Mouse (Mus musculus): ENCODE results near the gene Ntrk3.

DNA sequence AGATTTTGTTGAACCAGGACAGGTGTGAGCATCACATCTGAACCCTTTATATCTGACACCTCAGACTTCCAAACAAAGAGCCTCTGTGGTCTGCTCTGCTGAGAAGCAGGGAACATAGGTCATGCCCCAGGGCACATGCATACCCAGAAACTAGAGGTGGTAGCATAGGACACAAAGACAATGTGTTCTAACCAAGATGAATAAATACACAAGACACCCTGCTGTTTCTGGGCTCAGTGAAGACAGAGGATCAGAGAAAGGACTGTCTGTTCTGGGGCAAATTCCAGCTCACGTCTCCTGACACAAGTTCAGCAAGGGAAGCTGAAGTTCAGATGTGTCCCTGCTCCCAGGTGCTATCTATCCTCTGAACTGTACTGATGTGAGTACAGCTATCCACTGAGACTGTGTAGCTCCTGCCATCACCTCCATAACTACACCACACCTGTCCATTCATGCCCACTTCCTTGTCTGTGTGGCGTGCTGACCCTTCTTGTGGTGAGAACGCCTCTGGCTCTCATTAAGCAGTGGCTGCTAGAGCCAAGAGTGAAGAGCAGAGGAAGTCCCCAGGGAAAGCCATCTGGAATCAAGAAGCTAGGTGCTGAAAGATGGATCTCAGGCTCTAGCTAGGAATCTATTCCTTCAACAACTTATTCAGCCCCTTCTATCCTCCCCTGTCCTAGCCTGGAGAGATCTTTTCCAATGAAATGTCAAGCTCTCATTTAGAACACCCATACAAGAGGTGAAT, 468.1 kb downstream of the Ntrk3 start:
- no peak for TF ChIP-seq CTCF (IDR thresholded peaks at IDR 0.05; ENCODE audit: extremely low read depth, insufficient read depth, low read length)
- no peak for TF ChIP-seq POLR2A (IDR thresholded peaks at IDR 0.05; ENCODE audit: extremely low read depth, insufficient read depth, low read length)
